Mouse (Mus musculus): ENCODE data around the gene Gzmb. TPM values are rescaled to one million over a fixed set of nuclear protein-coding genes. Genes with fewer than 3 reads are reported as not detected.

Gene Gzmb
- total RNA-seq, 2 experiments from 2014 or later: not detected

Other genes starting within 250 kb of the Gzmb start
- gene Mcpt1, start 244.3 kb downstream of the Gzmb start, total RNA-seq (2021): not detected
- gene Mcpt9, start 231.8 kb downstream of the Gzmb start, total RNA-seq (2021): not detected
- not detected for gene Mcpt2, start 220.2 kb downstream of the Gzmb start, total RNA-seq (2021)
- gene Mcpt4, start 199.9 kb downstream of the Gzmb start, total RNA-seq (2021): 10 to 100 TPM; 12.7 to 13.9 TPM
- under 1 TPM in 1 of 2 experiments, not detected in 1; 0.43 TPM for gene Mcpt8, start 177.0 kb downstream of the Gzmb start, total RNA-seq (2021)
- under 1 TPM in 1 of 2 experiments, not detected in 1; 0.97 TPM for gene Ctsg, start 159.7 kb downstream of the Gzmb start, total RNA-seq (2021)
- not detected for gene Gzme, start 141.6 kb downstream of the Gzmb start, total RNA-seq (2021)
- not detected for gene Gzmd, start 129.7 kb downstream of the Gzmb start, total RNA-seq (2021)
- not detected for gene Gzmg, start 102.7 kb downstream of the Gzmb start, total RNA-seq (2021)
- gene Gzmn, start 87.7 kb downstream of the Gzmb start, total RNA-seq (2021): not detected
- not detected for gene Gzmf, start 50.8 kb downstream of the Gzmb start, total RNA-seq (2021)
- not detected for gene Gzmc, start 27.6 kb downstream of the Gzmb start, total RNA-seq (2021)
- gene Atp12a, start 102.8 kb upstream of the Gzmb start, total RNA-seq (2021): not detected
- gene Rnf17, start 140.3 kb upstream of the Gzmb start, total RNA-seq (2021): not detected